Mouse (Mus musculus): ENCODE data around the gene Baz1b.

DNA sequence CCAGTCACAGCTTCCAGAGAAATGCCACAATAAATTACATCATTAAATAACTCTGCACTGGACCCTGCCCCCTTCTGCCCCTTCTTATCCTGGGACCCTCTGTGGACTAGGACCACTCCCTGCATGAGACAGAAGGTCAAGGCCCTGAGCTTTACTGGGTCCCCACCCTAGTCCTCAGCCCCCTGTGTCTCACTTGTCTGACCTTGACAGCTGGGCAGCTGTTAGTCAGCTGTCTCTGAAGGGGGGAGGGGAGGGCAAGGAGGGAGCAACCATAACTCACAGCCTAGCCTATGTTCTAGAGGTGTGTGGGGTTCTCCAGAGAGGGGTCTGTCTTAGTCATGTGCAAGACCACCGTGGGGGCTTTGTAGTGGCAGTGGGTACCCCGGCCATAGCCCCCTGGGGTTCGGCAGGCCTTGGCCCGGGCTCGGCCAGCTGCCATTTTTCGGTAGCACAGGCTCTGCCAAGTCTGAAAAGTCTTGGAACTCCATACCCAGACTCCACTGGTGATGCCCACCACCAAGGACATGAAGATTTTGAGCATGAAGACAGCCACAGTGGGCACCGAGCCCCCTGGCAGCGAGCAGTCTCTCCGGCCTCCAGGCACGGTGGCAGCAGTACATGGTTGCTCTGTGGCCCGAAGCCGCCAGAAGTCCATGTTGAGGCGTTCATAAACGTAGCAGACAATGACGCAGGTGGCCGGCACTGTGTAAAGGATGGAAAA lies 62.1 kb downstream of the Baz1b start:
- no peak for TF ChIP-seq CTCF (IDR thresholded peaks at IDR 0.05; ENCODE audit: low read depth, low read length)
- TF ChIP-seq POLR2A (IDR thresholded peaks at IDR 0.05; ENCODE audit: extremely low read depth, insufficient read depth, low read length): no peak

Data from liver, adult 2 months (tissue).